Mouse (Mus musculus): ENCODE results near the gene Podn. TPM values are rescaled to one million over a fixed set of nuclear protein-coding genes. Genes with fewer than 3 reads are reported as not detected.

Podn gene
- total and polyA plus RNA-seq, 2 experiments from 2014 or later: 1.2 to 4.0 TPM

DNA sequence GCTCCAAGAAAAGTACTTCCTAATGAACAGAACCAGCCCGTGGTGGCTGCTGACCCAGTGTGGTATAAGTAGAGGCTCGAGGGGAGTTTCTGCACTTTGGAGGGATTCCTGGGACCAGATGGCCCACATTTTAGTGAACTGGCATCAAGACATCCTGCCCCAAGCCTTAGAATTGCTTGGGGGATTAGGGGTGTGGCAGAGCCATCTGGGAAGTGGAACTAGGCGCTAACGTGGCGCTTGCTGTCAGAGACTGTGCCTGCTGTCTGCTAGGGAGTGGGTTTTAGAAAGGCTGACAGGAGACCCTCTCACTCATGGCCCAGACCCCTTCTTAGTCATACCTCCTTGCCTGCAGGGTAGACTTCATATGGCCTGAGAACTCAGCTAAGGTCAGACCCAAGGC, 110.4 kb downstream of the Podn start:
- Histone ChIP-seq H3K36me3 (ENCODE audit: insufficient read depth, low read length) (no peaks in the 10 kb centered on the region), H3K4me3 (ENCODE audit: low read length) (no peak overlapping the region), H3K27me3 (ENCODE audit: insufficient read depth, low read length) (no peaks in the 10 kb centered on the region), H3K4me2 (ENCODE audit: low read depth, low read length) (no peak overlapping the region), H3K4me1 (ENCODE audit: insufficient read depth, low read length) (no peaks in the 10 kb centered on the region), H3K9me3 (ENCODE audit: low read length) (no peaks in the 10 kb centered on the region), H3K27ac (no peak overlapping the region), H3K9ac (replicated peaks; ENCODE audit: low read length) (no peak overlapping the region)
- TF ChIP-seq CTCF (IDR thresholded peaks at IDR 0.05; ENCODE audit: low read depth): no peak
- 60% methylated on average over 5 of the region's 5 CpGs for WGBS
- DNase-seq (ENCODE audit: low spot score) (no peak), ATAC-seq (no peak)

DNA sequence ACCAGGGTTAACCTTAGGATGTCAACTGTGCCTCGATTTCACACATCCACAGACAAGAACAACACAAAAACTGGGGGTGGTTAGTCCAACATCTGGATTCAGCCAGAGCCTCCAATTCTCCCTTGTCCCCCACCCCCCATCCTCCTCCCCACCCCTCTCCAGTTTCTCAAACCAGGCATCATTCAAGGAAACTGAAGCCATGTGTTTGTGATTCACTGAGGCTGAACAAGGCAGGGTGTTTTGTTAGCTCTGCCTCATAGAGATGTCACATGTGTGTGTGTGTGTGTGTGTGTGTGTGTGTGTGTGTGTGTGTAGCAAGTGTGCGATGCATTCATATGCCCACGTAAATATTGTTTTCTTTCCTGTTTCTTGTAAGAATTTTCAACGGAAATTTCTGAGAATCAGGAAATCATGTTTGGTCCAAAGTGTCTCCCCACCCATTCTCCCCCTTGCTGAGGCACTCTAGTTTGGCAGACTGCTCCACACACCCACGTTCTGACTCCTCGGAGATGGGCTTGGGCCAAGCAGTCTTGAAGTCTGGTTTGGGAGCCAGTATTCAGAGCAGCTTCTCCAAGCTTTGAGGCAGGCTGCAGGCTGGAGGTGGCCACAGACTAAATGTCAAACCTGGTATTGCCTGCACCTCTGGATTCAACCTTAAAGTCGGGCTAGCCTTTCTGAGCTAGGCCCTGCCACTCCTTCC, 111.8 kb downstream of the Podn start:
- Histone ChIP-seq H3K9me3 (ENCODE audit: low read length) (no peaks in the 10 kb centered on the region), H3K4me3 (ENCODE audit: low read length) (no peak overlapping the region), H3K4me2 (ENCODE audit: low read depth, low read length) (no peak overlapping the region), H3K27ac (no peak overlapping the region), H3K36me3 (ENCODE audit: insufficient read depth, low read length) (no peaks in the 10 kb centered on the region), H3K9ac (replicated peaks; ENCODE audit: low read length) (no peak overlapping the region), H3K4me1 (ENCODE audit: insufficient read depth, low read length) (peaks cover 5% of the 10 kb centered on the region; the same call in 1 of the 2 replicates), H3K27me3 (ENCODE audit: insufficient read depth, low read length) (no peaks in the 10 kb centered on the region)
- TF ChIP-seq CTCF (IDR thresholded peaks at IDR 0.05; ENCODE audit: low read depth): no peak
- DNase-seq (ENCODE audit: low spot score): peak; percentile 26
- ATAC-seq: no peak
- WGBS: 64% methylated on average over 7 of the region's 7 CpGs

DNA sequence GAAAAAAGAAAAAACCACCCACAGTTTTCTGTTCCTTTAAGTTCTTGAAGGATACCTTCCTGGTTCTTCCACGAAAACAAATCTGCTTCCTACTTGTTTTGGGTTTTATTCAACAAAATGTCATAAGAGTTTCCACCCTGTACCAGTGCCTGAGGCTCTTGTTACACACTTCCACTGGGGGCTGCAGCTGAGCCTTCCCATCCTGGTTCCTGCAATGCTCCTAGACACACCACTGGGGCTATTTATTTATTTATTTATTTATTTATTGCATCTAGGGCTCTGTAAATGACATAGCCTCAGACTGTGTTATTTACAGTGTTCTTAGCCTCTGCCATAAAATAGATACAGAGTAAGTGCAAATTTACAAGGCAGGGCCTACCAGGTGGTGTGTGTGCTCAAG, 112.5 kb downstream of the Podn start:
- 93% methylated on average over 1 of the region's 1 CpGs for WGBS
- no peak overlapping the region for H3K4me2 ChIP-seq (ENCODE audit: low read depth, low read length)
- no peaks in the 10 kb centered on the region for H3K36me3 ChIP-seq (ENCODE audit: insufficient read depth, low read length)
- H3K27me3 ChIP-seq (ENCODE audit: insufficient read depth, low read length): no peaks in the 10 kb centered on the region
- no peak overlapping the region for H3K4me3 ChIP-seq (ENCODE audit: low read length)
- DNase-seq (ENCODE audit: low spot score) (no peak), ATAC-seq (no peak)
- no peak for TF ChIP-seq CTCF (IDR thresholded peaks at IDR 0.05; ENCODE audit: low read depth)
- H3K9me3 ChIP-seq (ENCODE audit: low read length): no peaks in the 10 kb centered on the region
- H3K9ac ChIP-seq (replicated peaks; ENCODE audit: low read length): no peak overlapping the region
- H3K4me1 ChIP-seq (ENCODE audit: insufficient read depth, low read length): peaks cover 7% of the 10 kb centered on the region
- H3K27ac ChIP-seq: no peak overlapping the region

DNA sequence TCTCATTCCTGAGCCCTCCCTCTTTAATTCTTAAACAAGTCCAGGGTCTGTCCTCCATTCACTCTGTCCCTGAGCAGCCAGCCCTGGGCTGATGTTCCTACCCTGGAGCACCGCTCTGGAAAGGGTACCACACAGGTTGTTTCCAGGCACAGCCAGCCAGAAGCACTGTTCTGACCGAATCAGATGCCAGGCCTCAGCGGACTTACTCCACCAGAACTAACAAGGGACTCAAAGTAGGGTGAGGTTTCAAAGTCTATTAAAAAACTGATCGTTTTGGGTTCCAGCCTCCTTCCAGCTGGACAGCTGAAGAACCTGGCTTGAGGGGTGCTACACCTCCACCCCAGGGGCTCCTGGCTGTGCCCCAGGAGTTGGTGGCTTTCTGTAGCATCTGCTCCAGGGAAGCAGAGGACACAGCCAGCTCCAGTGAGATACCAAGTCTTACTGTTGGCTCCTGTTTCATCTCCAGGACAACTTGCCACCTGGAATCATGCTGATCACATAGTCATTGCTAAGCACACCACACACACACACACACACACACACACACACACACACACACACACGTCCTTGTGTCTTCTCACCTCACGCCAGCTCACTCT, 116.1 kb downstream of the Podn start:
- Histone ChIP-seq H3K4me3 (ENCODE audit: low read length) (no peak overlapping the region), H3K27me3 (ENCODE audit: insufficient read depth, low read length) (no peaks in the 10 kb centered on the region), H3K4me2 (ENCODE audit: low read depth, low read length) (no peak overlapping the region), H3K9ac (replicated peaks; ENCODE audit: low read length) (no peak overlapping the region), H3K4me1 (ENCODE audit: insufficient read depth, low read length) (peaks cover 8% of the 10 kb centered on the region), H3K9me3 (ENCODE audit: low read length) (no peaks in the 10 kb centered on the region), H3K27ac (peak overlapping the region; percentile 41; the same call in 1 of the 2 replicates), H3K36me3 (ENCODE audit: insufficient read depth, low read length) (no peaks in the 10 kb centered on the region)
- ATAC-seq: no peak
- DNase-seq (ENCODE audit: low spot score): no peak
- whole genome bisulfite sequencing: 53% methylated on average over 6 of the region's 6 CpGs
- TF ChIP-seq CTCF (IDR thresholded peaks at IDR 0.05; ENCODE audit: low read depth): no peak

DNA sequence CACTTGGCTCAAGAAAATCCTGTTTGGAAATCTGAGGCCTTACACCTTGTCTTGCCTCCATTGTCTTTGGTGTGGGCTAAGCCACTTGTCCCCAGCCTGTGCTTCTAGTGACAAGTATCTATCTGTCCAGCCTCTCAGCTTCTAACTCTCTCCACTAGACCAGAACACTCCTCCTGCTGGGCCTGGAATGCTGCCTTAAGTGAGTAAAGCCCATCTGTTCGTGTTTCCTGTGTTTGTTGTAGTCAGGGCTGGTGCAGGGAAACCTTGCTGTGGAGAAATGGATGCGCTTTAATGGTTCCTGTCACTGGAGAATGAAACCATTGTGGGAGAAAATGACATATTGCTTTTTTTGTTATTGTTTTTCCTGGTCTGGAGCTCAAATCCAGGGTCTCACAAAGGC, 116.7 kb downstream of the Podn start:
- Histone ChIP-seq H3K9ac (replicated peaks; ENCODE audit: low read length) (no peak overlapping the region), H3K4me3 (ENCODE audit: low read length) (no peak overlapping the region), H3K27ac (peak overlapping the region; percentile 41; the same call in 1 of the 2 replicates), H3K4me2 (ENCODE audit: low read depth, low read length) (no peak overlapping the region), H3K9me3 (ENCODE audit: low read length) (no peaks in the 10 kb centered on the region), H3K27me3 (ENCODE audit: insufficient read depth, low read length) (no peaks in the 10 kb centered on the region), H3K36me3 (ENCODE audit: insufficient read depth, low read length) (no peaks in the 10 kb centered on the region), H3K4me1 (ENCODE audit: insufficient read depth, low read length) (peaks cover 8% of the 10 kb centered on the region)
- no peak for TF ChIP-seq CTCF (IDR thresholded peaks at IDR 0.05; ENCODE audit: low read depth)
- DNase-seq (ENCODE audit: low spot score): peak; percentile 71
- peak; percentile 45; the same call in 1 of the 2 replicates for ATAC-seq
- WGBS: 16% methylated on average over 2 of the region's 2 CpGs

DNA sequence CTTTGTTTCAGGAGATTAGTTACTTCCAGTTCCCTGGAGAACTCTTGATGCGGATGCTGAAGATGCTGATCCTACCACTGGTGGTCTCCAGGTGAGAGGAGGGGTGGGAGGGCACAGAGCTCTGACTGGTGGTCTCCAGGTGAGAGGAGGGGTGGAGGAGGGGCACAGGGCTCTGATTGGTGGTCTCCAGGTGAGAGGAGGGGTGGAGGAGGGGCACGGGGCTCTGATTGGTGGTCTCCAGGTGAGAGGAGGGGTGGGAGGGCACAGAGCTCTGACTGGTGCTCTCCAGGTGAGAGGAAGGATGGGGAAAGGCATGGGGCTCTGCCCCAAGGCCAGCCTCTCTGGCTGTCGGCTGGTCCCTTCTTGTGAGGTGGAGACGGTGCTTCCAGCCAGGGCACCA, 118.7 kb downstream of the Podn start:
- H3K36me3 ChIP-seq (ENCODE audit: insufficient read depth, low read length): no peaks in the 10 kb centered on the region
- H3K4me2 ChIP-seq (ENCODE audit: low read depth, low read length): no peak overlapping the region
- no peak for ATAC-seq
- no peaks in the 10 kb centered on the region for H3K9me3 ChIP-seq (ENCODE audit: low read length)
- WGBS: 60% methylated on average over 4 of the region's 4 CpGs
- H3K4me3 ChIP-seq (ENCODE audit: low read length): no peak overlapping the region
- H3K9ac ChIP-seq (replicated peaks; ENCODE audit: low read length): no peak overlapping the region
- no peaks in the 10 kb centered on the region for H3K27me3 ChIP-seq (ENCODE audit: insufficient read depth, low read length)
- H3K4me1 ChIP-seq (ENCODE audit: insufficient read depth, low read length): peaks cover 8% of the 10 kb centered on the region
- DNase-seq (ENCODE audit: low spot score): no peak
- H3K27ac ChIP-seq: no peak overlapping the region
- no peak for TF ChIP-seq CTCF (IDR thresholded peaks at IDR 0.05; ENCODE audit: low read depth)

DNA sequence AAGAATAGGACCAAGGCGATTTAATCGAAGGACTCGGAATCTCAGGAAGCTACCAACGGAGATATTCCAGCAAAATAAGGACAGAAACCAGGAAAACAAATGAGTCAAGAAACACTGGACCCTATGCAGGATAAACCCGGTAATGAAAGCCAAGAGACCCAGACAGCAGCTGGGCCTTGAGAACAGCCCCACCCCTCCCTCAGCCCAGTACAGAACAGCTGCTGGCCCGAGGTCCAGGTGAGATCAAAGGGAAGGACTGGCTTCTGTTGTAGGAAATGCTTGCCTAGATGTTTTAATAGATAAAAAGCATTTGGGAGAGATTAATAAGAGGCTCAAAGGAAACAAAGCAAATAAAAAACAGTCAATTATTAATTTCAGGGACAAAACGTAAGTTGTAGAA, 121.2 kb downstream of the Podn start:
- Histone ChIP-seq H3K9ac (replicated peaks; ENCODE audit: low read length) (no peak overlapping the region), H3K27ac (0 out of 2 replicates have a peak overlapping the region, but pooled peaks have one; percentile 22), H3K4me2 (ENCODE audit: low read depth, low read length) (no peak overlapping the region), H3K27me3 (ENCODE audit: insufficient read depth, low read length) (no peaks in the 10 kb centered on the region), H3K36me3 (ENCODE audit: insufficient read depth, low read length) (no peaks in the 10 kb centered on the region), H3K9me3 (ENCODE audit: low read length) (no peaks in the 10 kb centered on the region), H3K4me3 (ENCODE audit: low read length) (no peak overlapping the region), H3K4me1 (ENCODE audit: insufficient read depth, low read length) (peaks cover 4% of the 10 kb centered on the region)
- DNase-seq (ENCODE audit: low spot score): no peak
- ATAC-seq: no peak
- no peak for TF ChIP-seq CTCF (IDR thresholded peaks at IDR 0.05; ENCODE audit: low read depth)
- WGBS: 65% methylated on average over 7 of the region's 7 CpGs

All from hindbrain, postnatal 0 days (tissue).